Mouse (Mus musculus) right cerebral cortex, postnatal 4 days (tissue): ENCODE data around the gene Ttbk1.
A peak's percentile ranks its signal among the peaks of the same experiment; 100 is the strongest.

Experiments
- DNase-seq: peaks from one replicate; pipeline ENCODE4 v3.0.0-alpha.2; 2022

Ttbk1 gene

GRCm38 (mm10) chr17:46467830-46468229 lies 19.6 kb downstream of the Ttbk1 start:
- no peak for DNase-seq

GRCm38 (mm10) chr17:46462226-46462625 lies 25.2 kb downstream of the Ttbk1 start:
- DNase-seq, result no peak

- no peak for DNase-seq
Measured at GRCm38 (mm10) chr17:46461347-46461746, 26.1 kb downstream of the Ttbk1 start.

GRCm38 (mm10) chr17:46460673-46461072 lies 26.8 kb downstream of the Ttbk1 start:
- DNase-seq, result no peak

GRCm38 (mm10) chr17:46458439-46458838 lies 29.0 kb downstream of the Ttbk1 start:
- DNase-seq, result no peak

GRCm38 (mm10) chr17:46457791-46458190 lies 29.7 kb downstream of the Ttbk1 start:
- DNase-seq, result peak; percentile 48

- DNase-seq, result peak; percentile 40
Measured at GRCm38 (mm10) chr17:46455110-46455691, 32.3 kb downstream of the Ttbk1 start.

- DNase-seq, result no peak
Measured at GRCm38 (mm10) chr17:46454539-46454938, 32.9 kb downstream of the Ttbk1 start.

GRCm38 (mm10) chr17:46453970-46454411 lies 33.5 kb downstream of the Ttbk1 start:
- DNase-seq, result no peak

GRCm38 (mm10) chr17:46453302-46453948 lies 34.0 kb downstream of the Ttbk1 start:
- no peak for DNase-seq

GRCm38 (mm10) chr17:46452683-46453082 lies 34.8 kb downstream of the Ttbk1 start:
- no peak for DNase-seq

GRCm38 (mm10) chr17:46446264-46446663 lies 41.2 kb downstream of the Ttbk1 start:
- no peak for DNase-seq

- DNase-seq, result no peak
Measured at GRCm38 (mm10) chr17:46444839-46445579, 42.5 kb downstream of the Ttbk1 start.

- DNase-seq, result no peak
Measured at GRCm38 (mm10) chr17:46439176-46439575, 48.3 kb downstream of the Ttbk1 start.

- DNase-seq, result no peak
Measured at GRCm38 (mm10) chr17:46438298-46438873, 49.1 kb downstream of the Ttbk1 start, which contains the start of gene Slc22a7. Gene Slc22a7, minus strand, starts transcription at chr17:46438457.

- no peak for DNase-seq
Measured at GRCm38 (mm10) chr17:46436672-46437366, 50.7 kb downstream of the Ttbk1 start.

- DNase-seq, result no peak
Measured at GRCm38 (mm10) chr17:46433627-46434026, 53.8 kb downstream of the Ttbk1 start.

GRCm38 (mm10) chr17:46428761-46429414 lies 58.6 kb downstream of the Ttbk1 start, which contains the start of gene Crip3:
Gene Crip3, plus strand, starts transcription at chr17:46428926.
- no peak for DNase-seq

GRCm38 (mm10) chr17:46426496-46426895 lies 61.0 kb downstream of the Ttbk1 start:
- DNase-seq, result no peak

GRCm38 (mm10) chr17:46419717-46420116 lies 67.8 kb downstream of the Ttbk1 start:
- DNase-seq, result no peak

GRCm38 (mm10) chr17:46418628-46419027 lies 68.8 kb downstream of the Ttbk1 start:
- DNase-seq, result no peak

- no peak for DNase-seq
Measured at GRCm38 (mm10) chr17:46408478-46408877, 79.0 kb downstream of the Ttbk1 start.
